Mouse (Mus musculus) lung, embryonic 14.5 days (tissue): ENCODE data around the gene Slk. TPM values are rescaled to one million over a fixed set of nuclear protein-coding genes. Genes with fewer than 3 reads are reported as not detected.

Experiments
- ATAC-seq: fragments of 200-750 bp; cut with Nextera tagmentation; 2 replicates; pipeline ENCODE4 v1.8.0; 2017; ENCODE audit warnings: mild to moderate bottlenecking, moderate TSS enrichment, moderate library complexity; ENCODE audit not compliant: insufficient read depth
- DNase-seq: peaks from one replicate; pipeline ENCODE4 v3.0.0-alpha.2; 2015
- H3K27ac ChIP-seq: fragments of 300-500 bp; sonication (generic); 2 replicates; pipeline ENCODE4 v1.5.1; 2014; ENCODE audit warnings: low read depth, mild to moderate bottlenecking, moderate library complexity
- H3K27me3 ChIP-seq: fragments of 300-500 bp; sonication (generic); 2 replicates; pipeline ENCODE4 v1.6.1; 2014; ENCODE audit warnings: low read length, control low read depth; ENCODE audit not compliant: insufficient read depth
- H3K36me3 ChIP-seq: fragments of 300-500 bp; sonication (generic); 2 replicates; pipeline ENCODE4 v1.6.1; 2014; ENCODE audit warnings: control low read depth; ENCODE audit not compliant: insufficient read depth
- H3K4me1 ChIP-seq: fragments of 300-500 bp; sonication (generic); 2 replicates; pipeline ENCODE4 v1.6.1; 2014; ENCODE audit warnings: antibody characterized with exemption, control low read depth; ENCODE audit not compliant: insufficient read depth
- H3K4me2 ChIP-seq: fragments of 300-500 bp; sonication (generic); 2 replicates; pipeline ENCODE4 v1.6.1; 2014; ENCODE audit warnings: mild to moderate bottlenecking
- H3K4me3 ChIP-seq: fragments of 300-500 bp; sonication (generic); 2 replicates; pipeline ENCODE4 v1.5.1; 2014; ENCODE audit warnings: low read depth, low read length
- H3K9ac ChIP-seq: fragments of 300-500 bp; sonication (generic); 2 replicates; pipeline ENCODE4 v1.6.1; 2014
- H3K9me3 ChIP-seq: fragments of 300-500 bp; sonication (generic); 2 replicates; pipeline ENCODE4 v1.6.1; 2016; ENCODE audit warnings: low read depth, low read length, control low read depth
- CTCF ChIP-seq: IDR thresholded peaks from 2 replicates; pipeline ENCODE4 v1.5.1; 2016; ENCODE audit warnings: antibody characterized with exemption, low read depth
- WGBS: fragments of 180-500 bp; shearing (Covaris S2); extraction: QIAGEN DNeasy Blood & Tissue Kit; methylation state at CpG from one replicate; pipeline ENCODE4 v1.1.7; 2014; 5-methylcytosine and 5-hydroxymethylcytosine counted together
- polyA plus RNA-seq: library from polyadenylated mRNA; unstranded; fragments of >200 nt; fragmentation: Nextera tagmentation; extraction: Ambion mirVana; gene quantifications from 2 replicates; pipeline ENCODE4 v1.2.1, GENCODE M21; 2014

Gene Slk
- polyA plus RNA-seq, 1 experiment from 2014 or later, result 20.6 TPM

DNA sequence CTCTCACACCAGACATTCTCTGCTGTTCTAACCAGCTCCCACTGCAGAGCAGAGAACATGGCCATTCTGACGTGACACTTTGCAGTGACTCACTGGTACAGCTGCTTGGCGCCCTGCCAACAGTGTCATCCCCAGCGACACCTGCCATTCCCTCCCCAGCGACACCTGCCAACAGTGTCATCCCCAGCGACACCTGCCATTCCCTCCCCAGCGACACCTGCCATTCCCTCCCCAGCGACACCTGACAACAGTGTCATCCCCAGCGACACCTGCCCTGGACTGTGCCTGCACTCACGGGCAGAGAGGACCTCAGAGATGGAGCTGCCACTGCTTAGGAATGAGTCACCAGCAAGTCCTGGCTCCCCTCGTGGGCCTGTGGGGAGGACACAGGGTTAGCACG is 75.4 kb downstream of the Slk start:
- 55% methylated on average over 11 of the region's 11 CpGs for WGBS
- no peak overlapping the region for H3K27ac ChIP-seq
- H3K9me3 ChIP-seq, result no peaks in the 10 kb centered on the region
- H3K36me3 ChIP-seq, result no peaks in the 10 kb centered on the region
- no peaks in the 10 kb centered on the region for H3K27me3 ChIP-seq
- no peak for TF ChIP-seq CTCF
- H3K4me2 ChIP-seq, result no peak overlapping the region
- no peak overlapping the region for H3K4me3 ChIP-seq
- peaks cover 7% of the 10 kb centered on the region; the same call in 1 of the 2 replicates for H3K4me1 ChIP-seq
- no peak overlapping the region for H3K9ac ChIP-seq
- no peak for DNase-seq
- ATAC-seq, result no peak

DNA sequence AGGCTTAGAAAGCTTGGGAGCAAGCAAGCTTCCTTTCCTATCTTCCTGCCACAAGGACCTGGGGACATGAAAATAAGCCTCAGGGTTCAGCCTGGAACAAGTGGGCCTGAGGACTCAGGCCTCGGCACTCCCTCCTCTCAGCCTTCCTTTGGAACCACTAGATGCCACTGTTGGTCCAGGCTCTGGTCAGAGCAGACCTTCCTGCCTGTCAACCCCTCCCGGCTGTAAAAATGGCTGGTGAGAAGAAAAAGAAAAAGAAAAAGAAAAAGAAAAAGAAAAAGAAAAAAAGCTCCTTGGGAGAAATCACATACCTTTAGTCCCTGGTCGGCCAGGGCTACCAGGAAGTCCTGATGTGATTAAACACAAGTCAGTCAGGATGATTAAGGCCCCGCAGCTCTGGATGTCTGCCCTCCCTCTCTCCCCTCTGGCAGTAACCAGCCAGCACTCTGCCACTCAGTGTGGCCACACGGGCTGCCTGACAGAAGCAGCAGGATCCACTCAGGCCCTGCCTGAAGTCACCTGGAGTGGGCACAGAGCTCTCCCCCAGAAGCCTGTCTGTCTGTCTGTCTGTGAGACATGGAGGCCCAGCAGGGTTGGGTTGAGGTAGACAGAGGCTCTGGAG is 79.5 kb downstream of the Slk start:
- ATAC-seq (peak; percentile 89), DNase-seq (peak; percentile 89)
- Histone ChIP-seq H3K27me3 (no peaks in the 10 kb centered on the region), H3K9me3 (no peaks in the 10 kb centered on the region), H3K9ac (no peak overlapping the region), H3K4me2 (no peak overlapping the region), H3K4me1 (peaks cover 13% of the 10 kb centered on the region; the same call in 1 of the 2 replicates), H3K36me3 (no peaks in the 10 kb centered on the region), H3K4me3 (no peak overlapping the region), H3K27ac (peak overlapping the region; percentile 81)
- peak; percentile 84 for TF ChIP-seq CTCF
- 8% methylated on average over 5 of the region's 5 CpGs for WGBS

DNA sequence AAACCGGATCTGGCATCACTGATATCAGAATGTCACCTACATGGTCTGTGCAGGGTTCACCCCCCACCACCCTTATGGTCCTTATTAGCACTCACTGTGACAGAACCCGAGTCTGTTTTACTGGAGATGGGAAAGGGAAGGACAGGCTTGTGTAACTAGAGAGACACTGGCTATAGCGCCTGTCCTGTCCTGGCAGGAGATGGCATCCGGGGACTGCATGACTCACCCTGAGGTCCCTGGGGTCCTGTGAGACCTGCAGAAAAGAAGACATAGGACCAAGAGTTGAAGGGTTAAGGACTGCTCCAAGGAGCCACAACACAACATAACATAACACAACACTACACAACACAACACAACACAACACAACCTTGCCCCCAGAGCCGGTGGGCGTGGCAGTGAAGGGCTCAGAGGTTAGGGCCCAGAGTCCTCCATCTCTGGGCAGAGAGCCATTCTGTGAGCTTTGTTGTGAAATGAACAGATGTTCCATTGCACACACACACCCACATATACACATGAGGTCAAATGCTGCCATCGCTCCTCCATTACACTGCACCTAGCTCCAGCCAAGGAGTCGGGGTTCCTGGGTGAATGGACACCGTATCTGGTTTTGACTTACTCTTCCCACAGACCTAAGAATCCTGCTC is 80.4 kb downstream of the Slk start:
- H3K27me3 ChIP-seq, result no peaks in the 10 kb centered on the region
- H3K9me3 ChIP-seq, result no peaks in the 10 kb centered on the region
- peak; percentile 79 for DNase-seq
- no peak overlapping the region for H3K9ac ChIP-seq
- WGBS, result 51% methylated on average over 9 of the region's 9 CpGs
- H3K36me3 ChIP-seq, result no peaks in the 10 kb centered on the region
- H3K4me1 ChIP-seq, result peaks cover 13% of the 10 kb centered on the region; the same call in 1 of the 2 replicates
- no peak overlapping the region for H3K4me2 ChIP-seq
- H3K4me3 ChIP-seq, result no peak overlapping the region
- no peak for TF ChIP-seq CTCF
- H3K27ac ChIP-seq, result peak overlapping the region; percentile 81
- peak; percentile 53; the same call in 1 of the 2 replicates for ATAC-seq

DNA sequence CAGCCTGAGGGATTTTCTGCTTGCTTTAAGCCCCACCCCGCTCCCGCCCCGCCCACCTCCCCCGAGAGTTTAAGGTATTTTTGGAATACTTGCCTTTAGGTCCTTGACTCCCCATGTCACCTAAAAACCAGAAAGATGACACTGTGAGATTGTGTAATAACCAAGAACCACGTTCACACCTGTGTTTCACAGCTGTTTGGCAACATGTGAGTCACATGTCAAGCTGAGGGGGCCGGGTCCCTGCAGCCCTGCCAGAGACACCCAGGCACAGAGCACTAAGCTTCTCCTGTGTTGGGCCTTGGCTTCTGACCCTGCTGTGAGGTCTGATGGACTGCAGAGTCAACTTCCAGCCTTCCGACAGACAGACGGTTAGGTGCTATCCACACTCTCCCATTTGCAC is 88.1 kb downstream of the Slk start:
- ATAC-seq (no peak), DNase-seq (no peak)
- Histone ChIP-seq H3K36me3 (no peaks in the 10 kb centered on the region), H3K27ac (no peak overlapping the region), H3K4me1 (0 out of 2 replicates have a peak, but pooled peaks cover 5% of the 10 kb centered on the region), H3K9ac (no peak overlapping the region), H3K27me3 (no peaks in the 10 kb centered on the region), H3K4me3 (no peak overlapping the region), H3K9me3 (no peaks in the 10 kb centered on the region), H3K4me2 (no peak overlapping the region)
- WGBS, result 49% methylated on average over 8 of the region's 8 CpGs
- TF ChIP-seq CTCF, result no peak

DNA sequence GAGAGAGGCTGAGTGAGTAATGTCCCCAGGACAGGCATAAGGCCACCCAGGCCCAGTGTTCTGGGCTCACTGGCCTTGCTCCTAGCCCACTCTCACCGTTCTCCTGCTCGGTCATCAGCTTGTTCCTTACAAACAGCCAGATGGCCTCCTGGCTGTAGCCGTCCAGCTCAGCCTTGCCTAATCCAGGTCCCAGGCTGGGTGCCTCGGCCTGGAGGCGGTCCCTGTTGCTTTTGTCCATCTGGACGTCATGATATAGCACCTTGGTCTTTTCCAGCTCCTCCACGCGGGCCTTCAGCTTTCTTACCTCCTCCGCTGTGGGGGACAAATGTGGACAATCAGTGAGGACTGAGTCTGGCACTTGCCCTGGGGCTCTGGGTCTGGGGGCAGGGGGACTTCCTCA is 88.9 kb downstream of the Slk start:
- no peaks in the 10 kb centered on the region for H3K36me3 ChIP-seq
- H3K9ac ChIP-seq, result no peak overlapping the region
- H3K4me2 ChIP-seq, result no peak overlapping the region
- H3K27ac ChIP-seq, result no peak overlapping the region
- H3K27me3 ChIP-seq, result no peaks in the 10 kb centered on the region
- no peak overlapping the region for H3K4me3 ChIP-seq
- DNase-seq (peak; percentile 36), ATAC-seq (peak; percentile 16; the same call in 1 of the 2 replicates)
- no peaks in the 10 kb centered on the region for H3K9me3 ChIP-seq
- WGBS, result 48% methylated on average over 9 of the region's 9 CpGs
- TF ChIP-seq CTCF, result no peak
- H3K4me1 ChIP-seq, result 0 out of 2 replicates have a peak, but pooled peaks cover 5% of the 10 kb centered on the region

DNA sequence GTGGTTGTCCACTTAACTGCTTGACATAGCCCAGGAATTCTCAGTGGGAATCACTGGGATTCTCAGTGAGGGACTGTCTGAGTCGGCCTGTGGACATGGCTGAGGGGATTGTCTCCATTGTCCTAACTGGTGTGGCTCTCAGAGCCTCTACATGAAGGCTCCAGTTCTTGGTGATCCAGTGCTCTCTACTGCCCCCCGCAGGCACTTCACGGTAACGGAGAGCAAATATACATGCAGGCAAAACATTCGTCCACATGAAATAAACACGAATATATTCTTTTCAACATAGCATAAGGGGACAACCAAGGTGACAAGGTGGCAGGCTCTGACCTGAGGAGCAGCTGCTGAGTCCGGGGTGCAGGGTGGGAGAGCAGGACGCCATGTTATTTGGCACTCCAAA is 94.9 kb downstream of the Slk start:
- 39% methylated on average over 8 of the region's 8 CpGs for WGBS
- Histone ChIP-seq H3K4me2 (no peak overlapping the region), H3K9me3 (no peaks in the 10 kb centered on the region), H3K36me3 (no peaks in the 10 kb centered on the region), H3K4me3 (no peak overlapping the region), H3K27ac (no peak overlapping the region), H3K27me3 (no peaks in the 10 kb centered on the region), H3K9ac (no peak overlapping the region), H3K4me1 (no peaks in the 10 kb centered on the region)
- peak; percentile 71 for TF ChIP-seq CTCF
- ATAC-seq (no peak), DNase-seq (peak; percentile 70)

DNA sequence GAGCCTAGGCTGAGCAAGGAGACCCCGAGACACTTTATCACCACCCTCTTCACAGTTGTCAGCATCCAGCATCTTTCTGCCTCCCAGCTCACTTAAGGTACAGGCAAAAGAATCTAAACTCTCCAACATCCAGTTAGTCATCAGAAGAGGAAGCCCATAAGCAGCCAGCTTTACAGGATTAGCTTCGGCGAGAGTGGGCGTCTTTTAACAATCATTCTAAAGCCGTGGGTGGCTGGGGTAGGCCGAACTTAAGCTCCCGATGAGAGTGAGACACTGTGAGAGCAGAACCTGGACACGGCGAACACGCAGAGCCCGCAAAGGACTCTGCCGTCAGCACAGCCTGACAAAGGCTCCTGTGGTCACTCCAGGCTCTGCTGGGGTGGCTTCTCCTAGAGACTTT is 99.2 kb downstream of the Slk start:
- no peak for TF ChIP-seq CTCF
- ATAC-seq (no peak), DNase-seq (no peak)
- Histone ChIP-seq H3K4me3 (no peak overlapping the region), H3K4me1 (no peaks in the 10 kb centered on the region), H3K27me3 (no peaks in the 10 kb centered on the region), H3K27ac (no peak overlapping the region), H3K36me3 (no peaks in the 10 kb centered on the region), H3K9me3 (no peaks in the 10 kb centered on the region), H3K9ac (no peak overlapping the region), H3K4me2 (no peak overlapping the region)
- 80% methylated on average over 12 of the region's 12 CpGs for WGBS
